Mouse (Mus musculus): ENCODE measurements around the gene Atr. TPM values are rescaled to one million over a fixed set of nuclear protein-coding genes. Genes with fewer than 3 reads are reported as not detected.

Gene Atr
- 10 to 100 TPM in 1 of 2 experiments, 1 to 10 TPM in 1; 9.1 to 10.4 TPM for total RNA-seq (2023)

DNA sequence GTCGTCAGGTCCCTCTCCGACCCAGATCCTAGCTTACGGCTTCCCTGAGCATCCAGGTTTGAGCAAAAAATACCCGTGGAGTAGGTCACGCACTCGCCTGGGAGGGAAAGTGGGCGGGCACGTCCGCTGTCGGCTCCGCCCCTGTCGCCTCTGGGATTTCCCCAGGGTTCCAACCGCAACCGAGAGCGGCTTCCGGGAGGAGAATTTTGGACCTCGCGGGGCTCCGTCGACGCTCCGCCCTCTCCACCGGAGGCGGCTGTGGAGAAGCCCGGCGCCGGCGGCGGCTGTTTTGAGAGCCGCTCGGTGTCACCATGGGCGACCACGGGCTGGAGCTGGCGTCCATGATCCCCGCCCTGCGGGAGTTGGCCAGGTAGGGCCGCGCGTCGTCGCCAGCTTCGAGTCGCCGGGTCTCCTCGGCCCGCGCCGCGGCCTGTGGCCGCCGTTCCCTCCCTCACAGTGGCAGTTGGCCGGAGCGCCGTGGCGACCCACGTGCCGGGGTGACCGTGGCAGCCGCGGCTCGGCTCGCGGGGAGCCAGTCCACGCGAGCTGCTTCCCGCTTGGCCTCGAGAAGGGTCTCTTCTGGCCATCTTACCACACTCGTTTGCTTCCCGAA is at the start of gene Atr:
TSS of gene Atr (plus strand) at position 184 of the 613 bp plus-strand sequence.

DNA sequence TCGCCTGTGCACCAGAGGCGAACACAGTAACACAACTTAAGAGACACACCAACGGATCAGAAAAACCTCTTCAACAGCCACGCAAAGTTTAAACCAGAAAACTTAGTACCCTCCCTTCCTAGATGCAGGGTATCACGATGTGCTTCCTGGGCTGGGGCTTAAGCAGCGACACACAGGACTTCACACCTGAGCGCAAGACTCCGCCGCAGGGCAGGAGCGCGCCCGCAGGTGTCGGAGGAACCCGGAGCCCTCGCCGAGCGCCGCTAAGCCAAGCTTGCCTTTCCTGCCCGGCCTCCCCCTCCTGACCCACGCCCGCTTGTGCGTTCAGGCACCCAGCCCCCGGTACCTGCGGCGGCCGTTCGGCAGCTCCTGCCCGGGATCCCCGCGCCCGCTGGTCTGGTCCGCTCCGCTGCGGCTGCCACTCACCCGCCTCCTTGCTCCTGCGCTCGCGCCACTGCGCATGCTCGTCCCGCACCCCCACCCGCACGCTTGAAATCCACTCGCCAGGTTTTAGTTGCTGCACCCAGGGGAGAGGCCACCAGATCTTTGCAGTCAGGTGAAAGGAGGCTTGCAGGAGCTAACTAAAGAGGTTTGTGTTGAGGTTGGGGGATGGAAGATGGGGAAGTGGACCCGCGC is 12.5 kb upstream of the Atr start, which contains the start of gene Pls1:
TSS of gene Pls1 (minus strand) at position 487 of the 636 bp plus-strand sequence.

DNA sequence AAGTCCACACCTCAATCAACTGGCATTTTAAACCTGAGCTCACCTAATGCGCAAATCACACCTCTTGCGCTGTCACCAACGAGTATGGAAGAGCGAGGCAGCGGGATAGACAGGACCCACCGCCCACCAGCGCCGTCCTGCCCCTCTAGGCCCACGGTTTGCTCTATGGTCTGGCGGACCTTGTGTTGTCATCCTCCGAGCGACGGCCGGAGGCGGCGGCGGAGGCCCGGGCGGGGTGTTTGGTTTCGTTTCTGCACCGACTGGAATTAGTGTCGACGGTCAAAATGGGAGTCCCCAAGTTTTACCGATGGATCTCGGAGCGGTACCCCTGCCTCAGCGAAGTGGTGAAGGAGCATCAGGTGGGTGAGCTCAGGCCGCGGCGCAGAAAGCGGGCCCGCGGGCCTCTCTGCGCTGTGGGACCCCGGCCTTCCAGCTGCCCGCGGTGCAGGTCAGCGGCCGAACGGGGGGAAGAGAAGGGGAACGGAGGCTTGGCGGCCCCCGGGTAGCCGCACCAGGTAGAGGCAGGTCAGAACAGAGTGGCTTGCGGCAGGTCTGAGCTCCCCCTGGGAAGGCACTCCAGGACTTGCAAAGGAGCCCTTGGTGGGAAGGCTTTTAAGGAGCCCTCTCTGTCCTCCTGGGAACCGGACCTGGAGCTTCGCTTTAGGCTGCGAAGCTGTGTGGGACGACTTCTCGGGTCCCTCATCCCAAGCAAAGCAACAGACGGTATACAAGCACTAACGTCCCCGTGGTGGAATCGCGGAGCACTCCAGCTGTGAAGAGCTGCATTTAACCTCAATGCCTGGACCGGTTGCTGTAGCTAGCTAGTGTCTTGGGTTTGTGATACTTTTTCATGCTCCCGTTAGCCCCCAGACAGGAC is 97.4 kb downstream of the Atr start, which contains the start of gene Xrn1:
TSS of gene Xrn1 (plus strand) at position 176 of the 877 bp plus-strand sequence.

Other genes starting within 250 kb of the Atr start
- not detected for gene Pcolce2, start 220.0 kb upstream of the Atr start, total RNA-seq (2023)
- gene Trpc1, start 107.2 kb upstream of the Atr start, total RNA-seq (2023): under 1 TPM in 1 of 2 experiments, not detected in 1; 0.35 TPM
- gene Pls1, start 12.3 kb upstream of the Atr start, total RNA-seq (2023): under 1 TPM; 0.24 to 0.29 TPM
- gene Xrn1, start 97.2 kb downstream of the Atr start, total RNA-seq (2023): 10 to 100 TPM; 26.3 to 27.1 TPM